Mouse (Mus musculus): ENCODE data around the gene Tbc1d14. TPM values are rescaled to one million over a fixed set of nuclear protein-coding genes. Genes with fewer than 3 reads are reported as not detected.

The Tbc1d14 gene
- polyA plus RNA-seq, 1 experiment from 2014 or later = 45.4 TPM

GRCm38 (mm10) chr5:36576457-36576856 lies 16.6 kb downstream of the Tbc1d14 start:
- Histone ChIP-seq H3K27me3 (no peaks in the 10 kb centered on the region), H3K36me3 (peaks cover 3% of the 10 kb centered on the region; the same call in 1 of the 2 replicates), H3K4me1 (peaks cover 39% of the 10 kb centered on the region), H3K9me3 (no peaks in the 10 kb centered on the region), H3K4me3 (no peak overlapping the region), H3K27ac (no peak overlapping the region), H3K4me2 (no peak overlapping the region), H3K9ac (no peak overlapping the region)
- ATAC-seq (ENCODE audit: insufficient number of reproducible peaks, insufficient read depth, low FRiP score, low TSS enrichment, low read depth) = no peak
- WGBS = 91% methylated on average over 3 of the region's 3 CpGs

- H3K4me2 ChIP-seq = no peak overlapping the region
- H3K4me3 ChIP-seq = no peak overlapping the region
- no peaks in the 10 kb centered on the region for H3K27me3 ChIP-seq
- ATAC-seq (ENCODE audit: insufficient number of reproducible peaks, insufficient read depth, low FRiP score, low TSS enrichment, low read depth) = no peak
- H3K9me3 ChIP-seq = no peaks in the 10 kb centered on the region
- no peak overlapping the region for H3K27ac ChIP-seq
- WGBS = 51% methylated on average over 1 of the region's 1 CpGs
- peaks cover 10% of the 10 kb centered on the region for H3K36me3 ChIP-seq
- no peak overlapping the region for H3K9ac ChIP-seq
- H3K4me1 ChIP-seq = peaks cover 32% of the 10 kb centered on the region
Observed at GRCm38 (mm10) chr5:36575745-36576144, 17.3 kb downstream of the Tbc1d14 start.

GRCm38 (mm10) chr5:36575227-36575626 lies 17.8 kb downstream of the Tbc1d14 start:
- H3K36me3 ChIP-seq = peaks cover 14% of the 10 kb centered on the region
- H3K9ac ChIP-seq = no peak overlapping the region
- ATAC-seq (ENCODE audit: insufficient number of reproducible peaks, insufficient read depth, low FRiP score, low TSS enrichment, low read depth) = no peak
- H3K4me3 ChIP-seq = no peak overlapping the region
- no peak overlapping the region for H3K27ac ChIP-seq
- no peaks in the 10 kb centered on the region for H3K9me3 ChIP-seq
- WGBS = 91% methylated on average over 3 of the region's 3 CpGs
- H3K4me2 ChIP-seq = no peak overlapping the region
- peaks cover 28% of the 10 kb centered on the region for H3K4me1 ChIP-seq
- H3K27me3 ChIP-seq = no peaks in the 10 kb centered on the region

- H3K4me1 ChIP-seq = peaks cover 24% of the 10 kb centered on the region
- H3K4me3 ChIP-seq = no peak overlapping the region
- no peak overlapping the region for H3K9ac ChIP-seq
- 56% methylated on average over 8 of the region's 8 CpGs for WGBS
- no peak overlapping the region for H3K4me2 ChIP-seq
- peaks cover 14% of the 10 kb centered on the region for H3K36me3 ChIP-seq
- no peak for ATAC-seq (ENCODE audit: insufficient number of reproducible peaks, insufficient read depth, low FRiP score, low TSS enrichment, low read depth)
- H3K27ac ChIP-seq = no peak overlapping the region
- H3K9me3 ChIP-seq = no peaks in the 10 kb centered on the region
- H3K27me3 ChIP-seq = no peaks in the 10 kb centered on the region
Observed at GRCm38 (mm10) chr5:36574147-36574870, 18.8 kb downstream of the Tbc1d14 start.

DNA sequence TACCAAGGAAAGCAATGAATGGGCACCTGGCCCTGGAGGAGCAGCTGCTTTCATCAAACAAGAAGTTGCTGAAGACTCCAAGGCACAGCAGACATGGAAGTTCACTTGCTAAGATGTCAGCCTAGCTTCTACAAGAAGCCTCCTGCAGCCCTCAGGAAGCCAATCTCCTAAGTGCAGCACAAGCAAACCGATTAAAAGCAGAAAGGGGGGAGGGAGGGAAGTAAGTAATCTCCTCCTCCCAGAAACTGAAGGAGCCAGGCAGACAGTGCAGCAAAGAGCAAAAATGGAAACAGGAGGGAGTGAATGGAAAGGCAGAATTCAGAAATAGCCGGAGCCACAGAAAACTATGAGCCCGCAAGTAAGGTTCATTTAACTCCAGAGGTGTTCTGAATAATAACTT lies 19.7 kb downstream of the Tbc1d14 start:
- no peak overlapping the region for H3K4me3 ChIP-seq
- H3K9ac ChIP-seq = 0 out of 2 replicates have a peak overlapping the region, but pooled peaks have one; percentile 32
- no peak for ATAC-seq (ENCODE audit: insufficient number of reproducible peaks, insufficient read depth, low FRiP score, low TSS enrichment, low read depth)
- WGBS = 45% methylated on average over 3 of the region's 3 CpGs
- no peaks in the 10 kb centered on the region for H3K27me3 ChIP-seq
- no peak overlapping the region for H3K27ac ChIP-seq
- no peak overlapping the region for H3K4me2 ChIP-seq
- peaks cover 14% of the 10 kb centered on the region for H3K36me3 ChIP-seq
- H3K4me1 ChIP-seq = peaks cover 28% of the 10 kb centered on the region
- no peaks in the 10 kb centered on the region for H3K9me3 ChIP-seq

GRCm38 (mm10) chr5:36571371-36571770 lies 21.7 kb downstream of the Tbc1d14 start:
- no peaks in the 10 kb centered on the region for H3K9me3 ChIP-seq
- 94% methylated on average over 16 of the region's 16 CpGs for WGBS
- H3K27ac ChIP-seq = no peak overlapping the region
- H3K4me1 ChIP-seq = peaks cover 32% of the 10 kb centered on the region
- no peak overlapping the region for H3K4me3 ChIP-seq
- H3K9ac ChIP-seq = no peak overlapping the region
- no peak for ATAC-seq (ENCODE audit: insufficient number of reproducible peaks, insufficient read depth, low FRiP score, low TSS enrichment, low read depth)
- H3K4me2 ChIP-seq = no peak overlapping the region
- peaks cover 14% of the 10 kb centered on the region for H3K36me3 ChIP-seq
- H3K27me3 ChIP-seq = no peaks in the 10 kb centered on the region

DNA sequence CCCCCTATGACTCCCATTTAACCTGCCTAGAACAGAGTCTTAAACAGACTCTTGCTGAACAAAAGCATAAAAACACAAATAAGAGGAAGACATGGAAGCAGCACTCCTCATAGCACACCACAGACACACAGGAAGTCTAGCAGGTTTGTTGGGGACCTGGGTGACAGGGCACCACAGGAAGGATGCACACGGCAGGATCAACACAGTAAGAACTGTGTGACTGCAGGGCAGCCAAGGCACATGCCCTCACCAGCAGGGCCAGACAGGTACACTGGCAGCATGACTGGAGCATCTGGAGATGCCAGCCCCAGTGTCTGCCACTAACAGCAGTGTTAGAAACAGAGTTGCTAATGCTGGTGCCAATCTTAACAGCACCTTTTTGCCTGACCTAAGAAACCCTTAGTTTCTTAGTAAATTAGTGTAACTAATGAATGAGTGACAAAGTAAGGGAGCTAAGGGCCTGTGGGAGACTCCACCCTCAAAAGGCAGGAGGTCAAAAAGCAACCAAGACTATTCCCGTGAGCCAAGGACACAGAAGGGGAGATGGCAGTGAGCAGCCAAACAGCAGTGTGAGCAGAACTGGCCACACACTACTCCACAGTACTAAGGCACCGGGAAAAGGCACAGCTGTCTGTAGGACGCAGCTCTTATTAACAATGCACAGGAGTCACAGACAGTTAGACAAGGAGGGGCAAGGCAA lies 22.4 kb downstream of the Tbc1d14 start:
- no peaks in the 10 kb centered on the region for H3K27me3 ChIP-seq
- H3K4me1 ChIP-seq = peaks cover 32% of the 10 kb centered on the region
- H3K4me2 ChIP-seq = no peak overlapping the region
- ATAC-seq (ENCODE audit: insufficient number of reproducible peaks, insufficient read depth, low FRiP score, low TSS enrichment, low read depth) = no peak
- H3K36me3 ChIP-seq = peaks cover 14% of the 10 kb centered on the region
- H3K9ac ChIP-seq = no peak overlapping the region
- no peak overlapping the region for H3K4me3 ChIP-seq
- no peaks in the 10 kb centered on the region for H3K9me3 ChIP-seq
- 81% methylated on average over 4 of the region's 4 CpGs for WGBS
- H3K27ac ChIP-seq = no peak overlapping the region

DNA sequence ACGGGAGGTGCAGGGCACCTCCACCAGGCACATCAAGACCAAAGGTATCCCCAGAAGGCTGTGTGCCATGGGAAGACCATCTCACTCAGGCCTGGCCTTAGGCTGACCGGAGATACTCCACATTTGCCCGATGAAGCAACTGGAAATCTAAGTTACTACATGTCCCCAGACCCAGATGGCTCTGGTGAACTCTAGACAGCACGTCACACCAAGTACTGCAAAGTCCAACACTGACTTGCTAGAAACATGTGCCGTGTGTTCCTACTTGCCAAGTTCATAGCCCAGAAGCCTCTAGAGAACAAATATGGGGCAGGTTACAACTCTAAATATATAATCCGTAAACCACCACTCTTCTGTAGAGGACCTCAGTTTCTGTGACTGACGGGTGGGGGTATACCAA lies 23.0 kb downstream of the Tbc1d14 start:
- H3K9ac ChIP-seq = no peak overlapping the region
- no peaks in the 10 kb centered on the region for H3K9me3 ChIP-seq
- 89% methylated on average over 7 of the region's 7 CpGs for WGBS
- no peak overlapping the region for H3K4me3 ChIP-seq
- H3K27ac ChIP-seq = no peak overlapping the region
- peaks cover 29% of the 10 kb centered on the region for H3K4me1 ChIP-seq
- peaks cover 14% of the 10 kb centered on the region for H3K36me3 ChIP-seq
- no peaks in the 10 kb centered on the region for H3K27me3 ChIP-seq
- no peak overlapping the region for H3K4me2 ChIP-seq
- no peak for ATAC-seq (ENCODE audit: insufficient number of reproducible peaks, insufficient read depth, low FRiP score, low TSS enrichment, low read depth)

DNA sequence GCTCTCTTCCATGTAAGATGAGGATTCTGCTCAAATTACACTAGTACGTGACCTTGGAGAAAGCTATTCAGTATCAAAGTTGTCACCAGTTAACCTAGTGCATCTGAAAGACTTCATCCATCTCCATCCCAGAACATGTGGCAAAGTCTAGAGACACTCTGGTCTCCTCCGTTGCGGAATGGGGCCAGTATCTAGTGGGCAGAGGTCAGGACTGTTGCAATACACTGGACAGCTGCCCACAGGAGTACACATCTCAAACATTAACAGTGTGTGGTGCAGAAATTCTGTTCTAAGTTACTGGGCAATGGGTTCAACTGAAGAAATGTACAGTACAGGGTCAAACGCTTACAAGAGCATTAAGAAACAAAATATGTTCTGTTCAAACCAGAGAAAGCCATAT lies 25.0 kb downstream of the Tbc1d14 start:
- Histone ChIP-seq H3K27ac (no peak overlapping the region), H3K4me3 (no peak overlapping the region), H3K36me3 (peaks cover 14% of the 10 kb centered on the region), H3K9ac (no peak overlapping the region), H3K27me3 (no peaks in the 10 kb centered on the region), H3K4me1 (peaks cover 9% of the 10 kb centered on the region), H3K9me3 (no peaks in the 10 kb centered on the region), H3K4me2 (no peak overlapping the region)
- 60% methylated on average over 4 of the region's 4 CpGs for WGBS
- ATAC-seq (ENCODE audit: insufficient number of reproducible peaks, insufficient read depth, low FRiP score, low TSS enrichment, low read depth) = no peak

- ATAC-seq (ENCODE audit: insufficient number of reproducible peaks, insufficient read depth, low FRiP score, low TSS enrichment, low read depth) = no peak
Observed at GRCm38 (mm10) chr5:36567627-36568026, 25.4 kb downstream of the Tbc1d14 start.

GRCm38 (mm10) chr5:36564530-36564929 lies 28.5 kb downstream of the Tbc1d14 start:
- Histone ChIP-seq H3K4me1 (peaks cover 8% of the 10 kb centered on the region; the same call in 1 of the 2 replicates), H3K9ac (no peak overlapping the region), H3K27ac (no peak overlapping the region), H3K4me2 (no peak overlapping the region), H3K9me3 (no peaks in the 10 kb centered on the region), H3K27me3 (no peaks in the 10 kb centered on the region), H3K4me3 (no peak overlapping the region), H3K36me3 (no peaks in the 10 kb centered on the region)
- ATAC-seq (ENCODE audit: insufficient number of reproducible peaks, insufficient read depth, low FRiP score, low TSS enrichment, low read depth) = no peak
- 86% methylated on average over 9 of the region's 9 CpGs for WGBS

More at GRCm38 (mm10) chr5:36567627-36568026, 25.4 kb downstream of the Tbc1d14 start:
- H3K36me3 ChIP-seq = peaks cover 14% of the 10 kb centered on the region
- H3K4me3 ChIP-seq = no peak overlapping the region
- no peaks in the 10 kb centered on the region for H3K27me3 ChIP-seq
- H3K9me3 ChIP-seq = no peaks in the 10 kb centered on the region
- 61% methylated on average over 2 of the region's 2 CpGs for WGBS
- H3K4me1 ChIP-seq = peaks cover 8% of the 10 kb centered on the region; the same call in 1 of the 2 replicates
- no peak overlapping the region for H3K27ac ChIP-seq
- no peak overlapping the region for H3K9ac ChIP-seq
- no peak overlapping the region for H3K4me2 ChIP-seq

DNA sequence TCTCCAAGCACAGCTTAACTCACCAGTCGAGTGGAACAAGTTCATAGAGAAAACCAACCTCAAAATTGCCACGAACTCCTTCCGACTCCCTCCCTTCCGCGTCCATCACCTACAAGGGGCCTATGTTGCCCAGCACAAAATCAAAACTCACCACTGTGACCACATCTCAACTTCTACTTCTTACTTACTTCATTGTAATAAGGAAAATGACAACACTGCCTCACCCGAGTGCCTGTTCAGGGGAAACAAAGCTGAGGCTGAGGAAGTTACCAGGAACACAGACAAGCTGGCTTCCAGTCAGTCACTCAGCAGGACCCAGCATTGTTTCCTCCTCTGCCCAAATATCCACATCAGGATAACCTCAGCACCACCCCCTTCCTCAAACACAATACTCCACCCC lies 29.3 kb downstream of the Tbc1d14 start:
- H3K4me3 ChIP-seq = no peak overlapping the region
- 78% methylated on average over 6 of the region's 6 CpGs for WGBS
- H3K27ac ChIP-seq = no peak overlapping the region
- no peak for ATAC-seq (ENCODE audit: insufficient number of reproducible peaks, insufficient read depth, low FRiP score, low TSS enrichment, low read depth)
- H3K27me3 ChIP-seq = no peaks in the 10 kb centered on the region
- H3K4me1 ChIP-seq = peaks cover 11% of the 10 kb centered on the region; the same call in 1 of the 2 replicates
- H3K9me3 ChIP-seq = no peaks in the 10 kb centered on the region
- no peak overlapping the region for H3K9ac ChIP-seq
- H3K36me3 ChIP-seq = no peaks in the 10 kb centered on the region
- no peak overlapping the region for H3K4me2 ChIP-seq
